8 mouse cellular contexts compared by ENCODE assay signal in the genomic region with DNA sequence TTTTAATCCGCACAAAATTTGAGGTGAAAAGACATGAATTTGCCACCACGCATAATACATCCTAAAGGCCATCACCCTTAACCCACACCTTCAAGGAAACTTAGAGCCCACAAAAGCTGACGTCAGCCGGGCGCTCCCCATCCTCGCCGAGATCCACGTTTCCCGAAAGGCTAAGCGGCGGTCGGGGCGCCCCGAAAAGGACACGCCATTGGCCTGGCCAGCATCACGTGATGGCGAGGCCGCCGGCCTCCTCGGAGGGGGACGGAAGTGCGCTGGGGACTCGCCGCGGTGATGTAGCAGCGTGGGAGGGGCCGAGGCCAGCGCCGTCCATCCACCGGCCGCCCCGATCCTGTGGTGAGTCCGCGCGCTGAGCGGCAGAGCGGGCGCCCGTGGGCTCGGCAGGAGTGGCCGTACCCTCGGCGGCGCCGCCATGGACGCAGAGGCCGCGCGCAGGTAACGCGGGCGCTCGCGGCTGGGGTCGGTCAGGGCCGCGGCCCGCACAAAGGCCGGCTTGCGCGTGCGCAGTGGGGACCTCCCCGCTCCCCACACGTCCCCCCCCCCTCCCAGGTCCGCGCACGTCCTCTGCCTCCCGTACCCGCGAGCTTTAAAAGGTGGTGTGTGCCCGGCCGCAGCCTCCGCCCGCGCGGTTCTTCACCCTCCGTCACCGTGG. TPM values are rescaled to one million over a fixed set of nuclear protein-coding genes. Genes with fewer than 3 reads are reported as not detected.
DNase-seq lines count a peak whose midpoint lies in the region; ATAC-seq and TF ChIP-seq lines count a peak whose summit lies in the region.
"Not testable (repeated sequence)": the region's sequence is repeated elsewhere in the genome, so short reads cannot be mapped to it uniquely, and the experiment has no call there.

TSS of gene Tdg (plus strand) at position 243 of the 670 bp plus-strand sequence.

- not testable (repeated sequence) for TF ChIP-seq EP300 in MEL (IDR thresholded peaks at IDR 0.05; ENCODE audit: low read depth in 1 of 2, low read length in 2 of 2)

- peaks cover 9 to 10% of the 10 kb centered on the region in 2 experiments; a peak in 3 of 4 replicates for H3K36me3 ChIP-seq in MEL (ENCODE audit: control insufficient read depth in 1 of 2, insufficient read depth in 2 of 2, low read length in 2 of 2)
- H3K36me3 ChIP-seq in lung, embryonic 16.5 days (ENCODE audit: control insufficient read depth, insufficient read depth, low read length): not testable (repeated sequence)

- DNase-seq in MEL (ENCODE audit: low read depth, low spot score): peak; percentile 97
- DNase-seq in cerebellum, adult 8-10 months: peak; percentile 86
- DNase-seq in forelimb bud, embryonic 11.5 days (ENCODE audit: low read depth, low spot score): peak; percentile 92
- DNase-seq in layer of hippocampus, adult 9-10 months (ENCODE audit: low spot score): peak; percentile 49
- DNase-seq in ovary, postnatal 10 days (ENCODE audit: low spot score): peak; percentile 67
- peak; percentile 85 to 89 for DNase-seq in thymus, postnatal 10 days (ENCODE audit: low spot score in 2 of 2)

- H3K4me3 ChIP-seq in MEL (ENCODE audit: control insufficient read depth in 1 of 2, insufficient read depth in 1 of 2, low read depth in 2 of 2, low read length in 2 of 2): peak within 1 kb of the TSS; percentile 94 to 100
- H3K4me3 ChIP-seq in lung, embryonic 16.5 days (ENCODE audit: low read length): peak within 1 kb of the TSS; percentile 96

- not testable (repeated sequence) for H3K4me1 ChIP-seq in MEL (ENCODE audit: control insufficient read depth in 1 of 2, insufficient read depth in 2 of 2, low read length in 2 of 2)
- peaks cover 13% of the 10 kb centered on the region for H3K4me1 ChIP-seq in lung, embryonic 16.5 days (replicated peaks; ENCODE audit: control insufficient read depth, insufficient read depth, low read length)

- H3K9me3 ChIP-seq in MEL (replicated peaks; ENCODE audit: insufficient read depth, low read length); lung, embryonic 16.5 days (ENCODE audit: control insufficient read depth, low read length): not testable (repeated sequence)

- peaks cover 38% of the 10 kb centered on the region for H3K79me2 ChIP-seq in MEL (ENCODE audit: control insufficient read depth, insufficient read depth, low read length, poor library complexity)

- H3K27me3 ChIP-seq in MEL (ENCODE audit: control insufficient read depth in 1 of 2, insufficient read depth in 2 of 2, low read length in 2 of 2); lung, embryonic 16.5 days (ENCODE audit: control insufficient read depth, insufficient read depth, low read depth, low read length): not testable (repeated sequence)

- WGBS in lung, embryonic 16.5 days: under 1% methylated on average over 36 of the region's 78 CpGs

- H3K9ac ChIP-seq in MEL (ENCODE audit: control insufficient read depth, low read depth, low read length, poor library complexity, severe bottlenecking): peak within 1 kb of the TSS; percentile 93
- H3K9ac ChIP-seq in lung, embryonic 16.5 days (ENCODE audit: low read length): peak within 1 kb of the TSS; percentile 93

- H3K27ac ChIP-seq in MEL (ENCODE audit: control insufficient read depth, low read depth, low read length): peak within 1 kb of the TSS; percentile 61
- peak within 1 kb of the TSS; percentile 92 for H3K27ac ChIP-seq in lung, embryonic 16.5 days (ENCODE audit: low read length)

- TF ChIP-seq RAD21 in MEL (IDR thresholded peaks at IDR 0.05; ENCODE audit: low read depth, low read length): not testable (repeated sequence)

- peak; percentile 65 to 85 for TF ChIP-seq POLR2A in MEL (IDR thresholded peaks at IDR 0.05; ENCODE audit: control insufficient read depth in 1 of 2, insufficient read depth in 1 of 2, low read depth in 1 of 2, low read length in 2 of 2, poor library complexity in 1 of 2)

- TF ChIP-seq CTCF in MEL (IDR thresholded peaks at IDR 0.05 in 2 of 3, conservative IDR thresholded peaks at IDR 0.05 in 1 of 3; ENCODE audit: control insufficient read depth in 1 of 3, insufficient read depth in 1 of 3, low read depth in 2 of 3, low read length in 3 of 3, poor library complexity in 1 of 3, severe bottlenecking in 1 of 3): not testable (repeated sequence)

- peak within 1 kb of the TSS; percentile 94 for H3K4me2 ChIP-seq in lung, embryonic 16.5 days (ENCODE audit: low read depth, low read length)

- peak; percentile 94 to 95 for ATAC-seq in hematopoietic stem cell, adult 5-6 weeks (replicated peaks in 1 of 2; ENCODE audit: insufficient read depth in 1 of 2, low FRiP score in 2 of 2, low TSS enrichment in 1 of 2, low read depth in 1 of 2, poor library complexity in 2 of 2, severe bottlenecking in 2 of 2)
- ATAC-seq in lung, embryonic 16.5 days (ENCODE audit: low read depth): peak; percentile 99

TF ChIP-seq in MEL, 35 proteins besides CTCF, POLR2A, EP300 and RAD21:
- TF ChIP-seq MAX (IDR thresholded peaks at IDR 0.05; ENCODE audit: low read length) (peak; percentile 87), MYC (IDR thresholded peaks at IDR 0.05; ENCODE audit: low read depth, low read length) (0 out of 2 replicates have a peak, but pooled peaks have one; percentile 14), NRF1 (IDR thresholded peaks at IDR 0.05; ENCODE audit: insufficient read depth, low read depth, low read length, poor library complexity, severe bottlenecking) (peak; percentile 76), TCF12 (IDR thresholded peaks at IDR 0.05; ENCODE audit: low read depth, low read length) (peak; percentile 24; the same call in 1 of the 2 replicates), MXI1 (IDR thresholded peaks at IDR 0.05; ENCODE audit: low read depth, low read length) (peak; percentile 62), USF1 (IDR thresholded peaks at IDR 0.05; ENCODE audit: low read depth, low read length) (peak; percentile 93), MAZ (IDR thresholded peaks at IDR 0.05; ENCODE audit: low read depth, low read length) (peak; percentile 71), ETS1 (IDR thresholded peaks at IDR 0.05; ENCODE audit: low read depth, low read length) (peak; percentile 39; the same call in 1 of the 2 replicates), SIN3A (IDR thresholded peaks at IDR 0.05; ENCODE audit: low read length) (peak; percentile 24; the same call in 1 of the 2 replicates), HCFC1 (IDR thresholded peaks at IDR 0.05; ENCODE audit: low read depth, low read length) (peak; percentile 82), ELF1 (IDR thresholded peaks at IDR 0.05; ENCODE audit: low read depth, low read length) (peak; percentile 66), TBP (IDR thresholded peaks at IDR 0.05; ENCODE audit: low read depth, low read length) (peak; percentile 73), ZMIZ1 (IDR thresholded peaks at IDR 0.05; ENCODE audit: low read depth, low read length) (0 out of 2 replicates have a peak, but pooled peaks have one; percentile 47), NELFE (IDR thresholded peaks at IDR 0.05; ENCODE audit: low read depth, low read length) (peak; percentile 76), USF2 (IDR thresholded peaks at IDR 0.05; ENCODE audit: borderline replicate concordance in 1 of 2, insufficient read depth in 1 of 2, low read depth in 1 of 2, low read length in 2 of 2) (peak; percentile 54 to 88; a peak in 3 of 4 replicates), POLR2AphosphoS2 (IDR thresholded peaks at IDR 0.05; ENCODE audit: low read length) (0 out of 2 replicates have a peak, but pooled peaks have one; percentile 48), KAT2A (conservative IDR thresholded peaks at IDR 0.05; ENCODE audit: low read depth, low read length) (peak; percentile 64; the same call in 1 of the 2 replicates)

RNA-seq across cellular contexts. Expression of gene Tdg, which starts in this region (rescaled TPM):
- total RNA-seq in MEL (2012; rRNA removed): 27.6 and 30.0 TPM in 2 replicates
- polyA plus RNA-seq in MEL (2012; ENCODE audit: insufficient read depth in 1 of 2, insufficient read length in 2 of 2, low read depth in 1 of 2, low replicate concordance in 2 of 2, missing spikeins in 1 of 2): 10 to 100 TPM in 1 of 2 experiments, not detected in 1; 79.1 TPM
- total RNA-seq in hematopoietic stem cell, adult 5-6 weeks (2017): 93.2 and 104 TPM in 2 replicates
- 110 and 123 TPM in 2 replicates for polyA plus RNA-seq in lung, embryonic 16.5 days (2015; fragmentation: Nextera tagmentation; extraction: Ambion mirVana)

Comparison
In these comparisons a context has a peak if more than half of its experiments do, and no peak if none do; other contexts are left out.
1. Peak in every context shown above with its lines: DNase-seq, ATAC-seq, H3K4me3 ChIP-seq and H3K27ac ChIP-seq.